Mouse (Mus musculus): Measurements from ENCODE around the gene Atxn7l3.
A peak's percentile ranks its signal among the peaks of the same experiment; 100 is the strongest.

GRCm38 (mm10) chr11:102319941-102320685 is 23.7 kb upstream of the Atxn7l3 start:
- peak; percentile 87; the same call in 1 of the 2 replicates for TF ChIP-seq POLR2A (IDR thresholded peaks at IDR 0.05; ENCODE audit: borderline replicate concordance, extremely low read depth, low read depth, low read length)
- no peak for TF ChIP-seq CTCF (IDR thresholded peaks at IDR 0.05; ENCODE audit: insufficient read depth, low read length)

Data from lung, adult 2 months (tissue).